1 mouse cellular context compared by ENCODE assay signal in genomic region chr17:35249451-35250197, GRCm38 (mm10).
TF ChIP-seq lines count a peak whose summit lies in the region.

No protein-coding gene starts in this region.

TF ChIP-seq in MEL, 35 proteins besides CTCF, POLR2A, EP300 and RAD21 (continued from another document):
- no peak for TF ChIP-seq MAFK (IDR thresholded peaks at IDR 0.05; ENCODE audit: borderline replicate concordance, low read depth, low read length)
